Mouse (Mus musculus): ENCODE results near the gene Ephb1.

Gene Ephb1

GRCm38 (mm10) chr9:102249124-102249816 is 105.2 kb downstream of the Ephb1 start:
- TF ChIP-seq GATA4 (IDR thresholded peaks at IDR 0.05; ENCODE audit: insufficient replicate concordance, low read length), result no peak

GRCm38 (mm10) chr9:102245551-102245950 is 108.9 kb downstream of the Ephb1 start:
- no peak for TF ChIP-seq GATA4 (IDR thresholded peaks at IDR 0.05; ENCODE audit: insufficient replicate concordance, low read length)

GRCm38 (mm10) chr9:102243296-102243695 is 111.2 kb downstream of the Ephb1 start:
- no peak for TF ChIP-seq GATA4 (IDR thresholded peaks at IDR 0.05; ENCODE audit: insufficient replicate concordance, low read length)

GRCm38 (mm10) chr9:102241546-102241945 is 112.9 kb downstream of the Ephb1 start:
- TF ChIP-seq GATA4 (IDR thresholded peaks at IDR 0.05; ENCODE audit: insufficient replicate concordance, low read length), result no peak

- no peak for TF ChIP-seq GATA4 (IDR thresholded peaks at IDR 0.05; ENCODE audit: insufficient replicate concordance, low read length)
Observed at GRCm38 (mm10) chr9:102240215-102240614, 114.3 kb downstream of the Ephb1 start.

GRCm38 (mm10) chr9:102235444-102235951 is 119.0 kb downstream of the Ephb1 start:
- TF ChIP-seq GATA4 (IDR thresholded peaks at IDR 0.05; ENCODE audit: insufficient replicate concordance, low read length), result no peak

GRCm38 (mm10) chr9:102231248-102231647 is 123.2 kb downstream of the Ephb1 start:
- TF ChIP-seq GATA4 (IDR thresholded peaks at IDR 0.05; ENCODE audit: insufficient replicate concordance, low read length), result no peak

GRCm38 (mm10) chr9:102216746-102217566 is 137.5 kb downstream of the Ephb1 start:
- no peak for TF ChIP-seq GATA4 (IDR thresholded peaks at IDR 0.05; ENCODE audit: insufficient replicate concordance, low read length)

- no peak for TF ChIP-seq GATA4 (IDR thresholded peaks at IDR 0.05; ENCODE audit: insufficient replicate concordance, low read length)
Observed at GRCm38 (mm10) chr9:102212036-102212383, 142.5 kb downstream of the Ephb1 start.

- TF ChIP-seq GATA4 (IDR thresholded peaks at IDR 0.05; ENCODE audit: insufficient replicate concordance, low read length), result no peak
Observed at GRCm38 (mm10) chr9:102211296-102212035, 143.0 kb downstream of the Ephb1 start.

- TF ChIP-seq GATA4 (IDR thresholded peaks at IDR 0.05; ENCODE audit: insufficient replicate concordance, low read length), result no peak
Observed at GRCm38 (mm10) chr9:102205518-102205917, 149.0 kb downstream of the Ephb1 start.

GRCm38 (mm10) chr9:102201867-102202266 is 152.6 kb downstream of the Ephb1 start:
- TF ChIP-seq GATA4 (IDR thresholded peaks at IDR 0.05; ENCODE audit: insufficient replicate concordance, low read length), result no peak

- TF ChIP-seq GATA4 (IDR thresholded peaks at IDR 0.05; ENCODE audit: insufficient replicate concordance, low read length), result no peak
Observed at GRCm38 (mm10) chr9:102196856-102197255, 157.6 kb downstream of the Ephb1 start.

GRCm38 (mm10) chr9:102194063-102194462 is 160.4 kb downstream of the Ephb1 start:
- no peak for TF ChIP-seq GATA4 (IDR thresholded peaks at IDR 0.05; ENCODE audit: insufficient replicate concordance, low read length)
